8 mouse cellular contexts compared by ENCODE assay signal in the genomic region with DNA sequence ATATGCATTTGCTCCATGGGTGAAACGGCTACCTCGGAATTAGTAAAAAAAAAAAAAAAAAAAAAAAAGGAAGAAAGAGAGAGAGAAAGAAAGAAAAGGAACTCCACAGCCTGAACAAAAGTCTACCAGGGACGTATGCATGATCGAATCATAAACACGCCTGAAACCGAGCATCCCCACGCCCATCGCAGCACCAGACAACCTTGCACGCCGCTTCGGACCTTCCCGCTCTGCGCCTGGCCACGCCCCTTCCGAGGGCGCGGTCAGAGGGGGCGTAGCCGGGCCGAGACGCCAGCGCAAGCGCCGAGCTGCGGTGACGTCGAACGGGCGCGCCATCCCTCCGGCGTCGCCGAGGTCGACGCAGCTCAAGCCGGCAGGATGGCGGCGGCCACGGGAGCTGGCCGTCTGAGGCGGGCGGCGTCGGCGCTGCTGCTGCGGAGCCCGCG. TPM values are rescaled to one million over a fixed set of nuclear protein-coding genes. Genes with fewer than 3 reads are reported as not detected.
DNase-seq lines count a peak whose midpoint lies in the region; ATAC-seq and TF ChIP-seq lines count a peak whose summit lies in the region.

A gene (minus strand): TSS at position 61 of the 446 bp plus-strand sequence.
A gene (plus strand): TSS at position 299 of the 446 bp plus-strand sequence.

- ATAC-seq in heart, embryonic 15.5 days (replicated peaks; ENCODE audit: insufficient number of reproducible peaks, insufficient read depth, low FRiP score, low read depth) = peak; percentile 90
- ATAC-seq in liver, embryonic 14.5 days (ENCODE audit: insufficient read depth) = peak; percentile 83
- peak; percentile 88 for ATAC-seq in neural tube, embryonic 11.5 days (ENCODE audit: insufficient read depth, low FRiP score, low TSS enrichment)
- ATAC-seq in stomach, postnatal 0 days (ENCODE audit: low FRiP score, low TSS enrichment) = peak; percentile 90

- peaks cover 40% of the 10 kb centered on the region for H3K4me1 ChIP-seq in forebrain, embryonic 10.5 days
- H3K4me1 ChIP-seq in heart, embryonic 15.5 days (replicated peaks) = peaks cover 28% of the 10 kb centered on the region
- H3K4me1 ChIP-seq in liver, embryonic 14.5 days (replicated peaks; ENCODE audit: control insufficient read depth in 2 of 2, insufficient read depth in 2 of 2, low read length in 1 of 2) = peaks cover 6 to 13% of the 10 kb centered on the region in 2 experiments
- peaks cover 12% of the 10 kb centered on the region for H3K4me1 ChIP-seq in neural tube, embryonic 11.5 days (ENCODE audit: control insufficient read depth, insufficient read depth, low read length)
- peaks cover 5% of the 10 kb centered on the region; the same call in 1 of the 2 replicates for H3K4me1 ChIP-seq in stomach, postnatal 0 days (replicated peaks; ENCODE audit: control insufficient read depth, insufficient read depth)

- H3K27ac ChIP-seq in forebrain, embryonic 10.5 days = peak within 1 kb of the TSS; percentile 97
- H3K27ac ChIP-seq in heart, embryonic 15.5 days = peak within 1 kb of the TSS; percentile 97
- H3K27ac ChIP-seq in liver, embryonic 14.5 days = peak within 1 kb of the TSS; percentile 72
- H3K27ac ChIP-seq in neural tube, embryonic 11.5 days (ENCODE audit: low read depth, low read length) = peak within 1 kb of the TSS; percentile 96
- peak within 1 kb of the TSS; percentile 97 for H3K27ac ChIP-seq in stomach, postnatal 0 days (replicated peaks)

- under 1% methylated on average over 49 of the region's 49 CpGs for WGBS in forebrain, embryonic 10.5 days
- WGBS in heart, embryonic 15.5 days = under 1% methylated on average over 49 of the region's 49 CpGs
- under 1% methylated on average over 47 of the region's 49 CpGs for WGBS in liver, embryonic 14.5 days (ENCODE audit: insufficient replicate concordance)
- 0% methylated on average over 49 of the region's 49 CpGs for WGBS in neural tube, embryonic 11.5 days
- under 1% methylated on average over 47 of the region's 49 CpGs for WGBS in stomach, postnatal 0 days

- peaks cover 58% of the 10 kb centered on the region for H3K36me3 ChIP-seq in forebrain, embryonic 10.5 days (replicated peaks)
- H3K36me3 ChIP-seq in heart, embryonic 15.5 days = peaks cover 43% of the 10 kb centered on the region
- peaks cover 19% of the 10 kb centered on the region for H3K36me3 ChIP-seq in liver, embryonic 14.5 days (replicated peaks; ENCODE audit: control insufficient read depth, insufficient read depth, low read depth)
- H3K36me3 ChIP-seq in neural tube, embryonic 11.5 days (ENCODE audit: control insufficient read depth, insufficient read depth, low read length) = peaks cover 8% of the 10 kb centered on the region
- peaks cover 15% of the 10 kb centered on the region; the same call in 1 of the 2 replicates for H3K36me3 ChIP-seq in stomach, postnatal 0 days (ENCODE audit: control insufficient read depth, insufficient read depth, low read length)

- H3K27me3 ChIP-seq in forebrain, embryonic 10.5 days (ENCODE audit: poor library complexity, severe bottlenecking) = no peaks in the 10 kb centered on the region
- H3K27me3 ChIP-seq in heart, embryonic 15.5 days = no peaks in the 10 kb centered on the region
- H3K27me3 ChIP-seq in liver, embryonic 14.5 days (ENCODE audit: control insufficient read depth, insufficient read depth, low read length) = no peaks in the 10 kb centered on the region
- no peaks in the 10 kb centered on the region for H3K27me3 ChIP-seq in neural tube, embryonic 11.5 days (ENCODE audit: control insufficient read depth, insufficient read depth, low read length)
- H3K27me3 ChIP-seq in stomach, postnatal 0 days (ENCODE audit: control insufficient read depth, insufficient read depth, low read length) = no peaks in the 10 kb centered on the region

- H3K9me3 ChIP-seq in forebrain, embryonic 10.5 days = no peaks in the 10 kb centered on the region
- H3K9me3 ChIP-seq in heart, embryonic 15.5 days (replicated peaks) = no peaks in the 10 kb centered on the region
- H3K9me3 ChIP-seq in liver, embryonic 14.5 days (ENCODE audit: control insufficient read depth, low read length) = no peaks in the 10 kb centered on the region
- H3K9me3 ChIP-seq in neural tube, embryonic 11.5 days (ENCODE audit: control insufficient read depth, low read length) = no peaks in the 10 kb centered on the region
- H3K9me3 ChIP-seq in stomach, postnatal 0 days (ENCODE audit: control insufficient read depth, low read length) = no peaks in the 10 kb centered on the region

- peak; percentile 89 to 90 for DNase-seq in CD8-positive naive resting alpha-beta T cell, adult 2 months (ENCODE audit: low read depth in 2 of 2, low spot score in 2 of 2)
- DNase-seq in c-Kit-positive CD71-negative TER-119-negative erythroid progenitor cells, embryonic 14.5 days (ENCODE audit: low read depth) = peak; percentile 89
- DNase-seq in forebrain, embryonic 10.5 days (ENCODE audit: extremely low spot score, low spot score) = peak; percentile 89
- DNase-seq in kidney, postnatal 25 days = peak; percentile 91 to 97
- peak; percentile 90 to 92 (median 91) for DNase-seq in liver, embryonic 14.5 days (ENCODE audit: low read depth in 3 of 3, low spot score in 3 of 3)
- DNase-seq in neural tube, embryonic 11.5 days (ENCODE audit: low spot score) = peak; percentile 99
- peak; percentile 95 for DNase-seq in stomach, postnatal 0 days (ENCODE audit: low spot score)

- peak within 1 kb of the TSS; percentile 96 for H3K4me2 ChIP-seq in heart, embryonic 15.5 days
- peak within 1 kb of the TSS; percentile 96 for H3K4me2 ChIP-seq in liver, embryonic 14.5 days (ENCODE audit: low read depth)
- H3K4me2 ChIP-seq in neural tube, embryonic 11.5 days (ENCODE audit: low read depth) = peak within 1 kb of the TSS; percentile 73
- H3K4me2 ChIP-seq in stomach, postnatal 0 days (replicated peaks; ENCODE audit: low read depth) = peak within 1 kb of the TSS; percentile 93

- TF ChIP-seq EP300 in liver, embryonic 14.5 days (IDR thresholded peaks at IDR 0.05; ENCODE audit: low read depth) = no peak
- TF ChIP-seq EP300 in stomach, postnatal 0 days (optimal IDR thresholded peaks at IDR 0.05) = no peak

- H3K9ac ChIP-seq in heart, embryonic 15.5 days = peak within 1 kb of the TSS; percentile 98
- peak within 1 kb of the TSS; percentile 80 for H3K9ac ChIP-seq in liver, embryonic 14.5 days (replicated peaks)
- peak within 1 kb of the TSS; percentile 90 for H3K9ac ChIP-seq in neural tube, embryonic 11.5 days (ENCODE audit: low read length)
- H3K9ac ChIP-seq in stomach, postnatal 0 days (ENCODE audit: low read length) = peak within 1 kb of the TSS; percentile 93

- no peak for TF ChIP-seq CTCF in liver, embryonic 14.5 days (IDR thresholded peaks at IDR 0.05; ENCODE audit: low read depth)
- TF ChIP-seq CTCF in stomach, postnatal 0 days (IDR thresholded peaks at IDR 0.05; ENCODE audit: low read depth) = peak; percentile 7; the same call in 1 of the 2 replicates

- H3K4me3 ChIP-seq in forebrain, embryonic 10.5 days = peak within 1 kb of the TSS; percentile 100
- peak within 1 kb of the TSS; percentile 100 for H3K4me3 ChIP-seq in heart, embryonic 15.5 days
- peak within 1 kb of the TSS; percentile 76 to 94 for H3K4me3 ChIP-seq in liver, embryonic 14.5 days (ENCODE audit: insufficient read depth in 1 of 2, low read depth in 2 of 2, low read length in 2 of 2)
- peak within 1 kb of the TSS; percentile 89 for H3K4me3 ChIP-seq in neural tube, embryonic 11.5 days (ENCODE audit: low read depth, low read length)
- H3K4me3 ChIP-seq in stomach, postnatal 0 days (ENCODE audit: low read depth, low read length) = peak within 1 kb of the TSS; percentile 99

RNA-seq across cellular contexts. Expression of the first gene that starts in this region (rescaled TPM):
- polyA plus RNA-seq in forebrain, embryonic 10.5 days (2016; fragmentation: Nextera tagmentation; extraction: Ambion mirVana) = 74.6 and 78.3 TPM in 2 replicates
- polyA plus RNA-seq in heart, embryonic 15.5 days (2015; fragmentation: Nextera tagmentation; extraction: Ambion mirVana) = 30.8 and 39.8 TPM in 2 replicates
- 11.6 and 15.0 TPM in 2 replicates for polyA plus RNA-seq in liver, embryonic 14.5 days (2012; rRNA removed)
- 12.7 and 15.9 TPM in 2 replicates for polyA plus RNA-seq in liver, embryonic 14.5 days (2014; fragmentation: Nextera tagmentation; extraction: Ambion mirVana)
- polyA plus RNA-seq in neural tube, embryonic 11.5 days (2014; fragmentation: Nextera tagmentation; extraction: Ambion mirVana) = 59.4 and 59.9 TPM in 2 replicates
- 10.4 and 11.2 TPM in 2 replicates for polyA plus RNA-seq in stomach, postnatal 0 days (2015; fragmentation: Nextera tagmentation; extraction: Ambion mirVana)

RNA-seq across cellular contexts. Expression of the second gene that starts in this region (rescaled TPM):
- polyA plus RNA-seq in forebrain, embryonic 10.5 days (2016; fragmentation: Nextera tagmentation; extraction: Ambion mirVana) = 102 and 106 TPM in 2 replicates
- 112 and 124 TPM in 2 replicates for polyA plus RNA-seq in heart, embryonic 15.5 days (2015; fragmentation: Nextera tagmentation; extraction: Ambion mirVana)
- 46.2 and 64.9 TPM in 2 replicates for polyA plus RNA-seq in liver, embryonic 14.5 days (2012; rRNA removed)
- 100 and 103 TPM in 2 replicates for polyA plus RNA-seq in liver, embryonic 14.5 days (2014; fragmentation: Nextera tagmentation; extraction: Ambion mirVana)
- polyA plus RNA-seq in neural tube, embryonic 11.5 days (2014; fragmentation: Nextera tagmentation; extraction: Ambion mirVana) = 101 and 107 TPM in 2 replicates
- 154 and 166 TPM in 2 replicates for polyA plus RNA-seq in stomach, postnatal 0 days (2015; fragmentation: Nextera tagmentation; extraction: Ambion mirVana)

Comparison
In these comparisons a context has a peak if more than half of its experiments do, and no peak if none do; other contexts are left out.
1. Peak in every context shown above with its lines: DNase-seq, ATAC-seq, H3K4me3 ChIP-seq and H3K27ac ChIP-seq.